Mouse (Mus musculus): ENCODE measurements around the gene Rwdd3.

The Rwdd3 gene

DNA sequence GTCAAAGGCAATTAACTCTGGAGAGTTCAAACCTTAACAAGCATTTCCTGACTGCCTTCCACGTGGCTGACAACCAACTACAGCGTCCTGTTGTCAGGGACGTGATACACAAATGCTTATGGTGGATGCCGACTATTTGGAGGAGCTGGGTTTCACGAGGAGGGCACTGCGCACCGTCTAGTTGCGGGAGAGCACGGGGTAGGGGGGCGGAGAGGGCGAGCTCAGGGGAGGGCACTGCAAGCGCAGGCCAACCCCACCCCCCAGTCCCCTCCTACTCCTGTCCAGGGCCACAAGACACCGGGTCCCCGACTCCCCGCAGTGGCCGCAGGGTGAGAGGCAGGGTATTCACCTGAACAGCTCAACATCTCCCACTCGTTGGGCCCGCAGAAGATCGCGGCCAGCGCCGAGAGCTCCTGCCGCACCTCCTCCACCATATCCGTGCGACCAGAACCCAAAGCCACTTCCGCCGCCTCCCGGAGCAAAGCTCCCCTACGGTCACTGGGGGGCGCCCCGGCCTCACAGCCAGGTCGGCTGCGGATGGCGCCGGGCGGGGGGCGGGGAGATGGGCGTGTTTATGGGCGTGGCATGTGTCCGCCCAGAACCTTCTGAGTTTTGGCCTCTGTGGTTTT is at the start of gene Rwdd3:
Gene Rwdd3, minus strand, starts transcription at position 453 of the 629 bp plus-strand sequence.
- peak; percentile 99 for DNase-seq

GRCm38 (mm10) chr3:121217011-121217410 is 45.5 kb upstream of the Rwdd3 start:
- no peak for DNase-seq

DNA sequence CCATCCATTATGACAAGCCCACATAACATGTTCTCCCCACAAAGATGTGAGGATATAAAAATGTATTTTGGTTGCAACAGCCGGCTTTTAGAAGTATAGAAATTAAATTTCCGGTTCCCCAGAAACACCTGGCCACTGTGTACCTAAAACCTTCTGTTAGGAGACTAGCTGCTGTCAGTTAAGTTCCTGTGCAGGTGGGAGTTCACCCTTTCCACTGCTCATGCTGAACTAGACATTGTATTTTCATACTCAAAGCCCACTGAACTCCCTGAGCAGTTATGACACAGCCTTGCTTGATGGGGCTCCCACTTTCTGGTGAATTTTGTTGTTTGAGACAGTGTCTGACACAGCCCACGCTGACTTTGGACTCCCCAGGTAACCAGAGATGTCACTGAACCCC is 42.0 kb upstream of the Rwdd3 start:
- no peak for DNase-seq

DNA sequence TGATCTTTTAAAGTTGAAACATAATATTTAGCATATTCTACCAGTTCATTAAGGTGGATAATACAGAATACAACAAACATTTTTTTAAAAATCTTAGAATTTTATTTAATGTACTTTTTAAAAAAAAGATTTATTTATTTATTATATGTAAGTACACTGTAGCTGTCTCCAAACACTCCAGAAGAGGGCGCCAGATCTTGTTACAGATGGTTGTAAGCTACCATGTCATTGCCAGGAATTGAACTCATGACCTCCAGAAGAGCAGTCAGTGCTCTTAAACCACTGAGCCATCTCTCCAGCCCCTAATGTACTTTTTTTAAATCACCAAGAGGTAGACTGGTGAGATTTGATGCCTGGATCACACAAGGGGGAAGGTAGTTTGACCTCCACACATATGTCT is 40.7 kb upstream of the Rwdd3 start:
- no peak for DNase-seq

GRCm38 (mm10) chr3:121208994-121209393 is 37.5 kb upstream of the Rwdd3 start:
- DNase-seq, result peak; percentile 74

GRCm38 (mm10) chr3:121206202-121206882 is 34.8 kb upstream of the Rwdd3 start:
- no peak for DNase-seq

- no peak for DNase-seq
Observed at GRCm38 (mm10) chr3:121202638-121203037, 31.1 kb upstream of the Rwdd3 start.

DNA sequence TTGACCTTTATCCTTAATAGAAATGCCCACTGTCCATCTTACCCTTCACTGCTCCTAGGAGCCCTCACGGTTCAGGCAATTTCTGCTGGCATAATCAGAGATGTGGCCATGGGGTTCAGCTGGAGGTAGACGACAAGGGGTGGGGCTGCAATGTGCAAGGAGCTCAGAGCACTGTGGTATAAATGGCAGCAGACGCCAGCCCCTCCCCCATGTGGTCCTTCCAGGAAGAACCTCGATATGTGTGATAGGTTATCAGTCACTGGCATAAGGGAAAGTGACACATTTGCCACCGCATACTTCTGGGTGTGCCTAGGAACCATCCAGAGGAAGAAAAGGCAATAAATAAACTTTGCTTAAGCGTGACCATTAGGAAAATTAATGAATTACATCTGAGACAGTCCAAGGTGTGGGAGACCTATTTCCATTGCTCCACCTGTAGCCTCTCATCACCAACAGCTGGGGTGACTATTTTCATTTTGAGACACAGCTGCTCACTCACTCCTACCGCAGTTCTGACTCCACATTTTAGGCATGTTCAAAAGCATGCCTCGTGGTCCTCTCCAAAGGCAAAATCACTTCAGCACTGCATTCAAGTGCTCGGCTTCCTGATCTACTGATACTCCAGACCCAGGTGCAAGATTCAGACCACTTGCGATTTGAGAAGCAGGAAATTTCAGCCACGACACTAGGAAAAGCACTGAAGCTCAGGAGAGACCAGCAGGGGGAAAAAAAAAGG is 29.7 kb upstream of the Rwdd3 start:
- DNase-seq, result peak; percentile 72

GRCm38 (mm10) chr3:121189199-121189598 is 17.7 kb upstream of the Rwdd3 start:
- no peak for DNase-seq

DNA sequence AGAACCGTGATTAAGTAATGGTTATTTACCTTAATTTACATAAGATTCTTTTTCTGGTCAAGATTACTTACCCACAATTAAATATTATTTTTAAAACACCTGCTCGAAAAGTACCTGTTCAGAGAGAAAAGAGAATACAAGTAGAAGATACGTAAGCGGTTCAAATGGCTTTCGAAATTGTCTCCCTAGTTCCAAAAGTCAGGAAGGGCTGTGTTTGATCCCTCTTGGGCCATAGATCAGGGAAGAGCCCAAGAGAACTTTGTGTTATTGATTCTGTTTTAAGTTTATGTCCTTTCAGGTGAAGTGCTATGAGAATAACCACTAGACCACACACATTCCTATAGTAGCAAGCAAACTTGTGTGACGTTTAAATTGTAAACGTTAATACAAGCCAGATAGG is 16.0 kb upstream of the Rwdd3 start:
- DNase-seq, result no peak

DNA sequence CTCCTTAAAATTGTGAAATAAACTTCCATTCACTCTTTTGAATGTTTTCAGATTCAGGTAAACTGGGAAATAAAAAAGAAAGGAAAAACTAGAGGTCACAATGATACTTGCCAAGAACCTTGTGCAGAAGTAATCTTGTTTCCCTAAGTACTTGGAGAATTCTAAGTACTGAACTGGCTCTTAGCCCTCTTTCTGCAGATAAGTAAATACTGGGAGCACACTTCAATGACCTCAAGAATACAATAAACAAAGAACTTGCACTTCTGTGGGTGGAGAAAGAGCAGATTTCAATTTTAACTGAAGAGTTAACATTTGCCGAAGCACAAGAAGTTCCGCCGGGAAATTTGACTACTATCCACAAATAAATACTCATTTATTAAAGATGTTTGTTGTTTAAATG is 15.4 kb upstream of the Rwdd3 start:
- DNase-seq, result peak; percentile 30

DNA sequence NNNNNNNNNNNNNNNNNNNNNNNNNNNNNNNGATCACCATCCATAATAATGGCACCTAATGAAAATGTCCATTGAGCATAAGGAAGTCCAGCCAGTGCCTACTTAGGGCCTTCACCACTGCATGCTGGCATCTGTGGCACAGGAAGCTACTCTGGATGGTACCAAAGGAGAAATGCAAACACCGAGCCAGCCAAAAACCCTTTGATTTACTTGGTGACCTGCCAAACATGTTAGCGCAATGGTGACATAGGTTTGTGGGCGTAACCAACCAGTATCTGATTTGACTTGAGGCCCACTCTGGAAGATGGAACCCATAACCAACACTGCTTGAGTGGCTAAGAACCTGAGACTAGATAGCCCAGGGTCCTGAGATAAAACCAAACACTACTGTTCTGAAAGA is 13.7 kb upstream of the Rwdd3 start:
- DNase-seq, result peak; percentile 66

DNA sequence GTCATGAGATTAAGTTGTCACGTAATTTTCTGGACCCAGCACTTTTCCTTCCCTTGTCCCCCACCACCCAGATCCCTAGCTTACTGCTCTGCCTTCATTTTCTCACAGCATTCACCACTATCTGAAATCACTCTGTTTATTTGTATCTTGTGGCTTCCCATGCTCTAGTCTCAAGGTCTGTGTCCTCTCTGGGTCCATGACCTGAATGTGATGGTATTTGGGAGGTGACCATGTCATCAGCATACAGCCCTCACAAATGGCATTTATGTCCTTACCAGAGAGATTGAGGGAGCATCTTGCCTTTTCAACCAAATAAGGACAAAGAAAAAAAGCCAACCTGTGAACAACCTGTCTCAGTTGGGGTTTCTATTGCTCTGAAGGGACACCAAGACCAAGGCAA is 4.5 kb upstream of the Rwdd3 start:
- peak; percentile 55 for DNase-seq

DNA sequence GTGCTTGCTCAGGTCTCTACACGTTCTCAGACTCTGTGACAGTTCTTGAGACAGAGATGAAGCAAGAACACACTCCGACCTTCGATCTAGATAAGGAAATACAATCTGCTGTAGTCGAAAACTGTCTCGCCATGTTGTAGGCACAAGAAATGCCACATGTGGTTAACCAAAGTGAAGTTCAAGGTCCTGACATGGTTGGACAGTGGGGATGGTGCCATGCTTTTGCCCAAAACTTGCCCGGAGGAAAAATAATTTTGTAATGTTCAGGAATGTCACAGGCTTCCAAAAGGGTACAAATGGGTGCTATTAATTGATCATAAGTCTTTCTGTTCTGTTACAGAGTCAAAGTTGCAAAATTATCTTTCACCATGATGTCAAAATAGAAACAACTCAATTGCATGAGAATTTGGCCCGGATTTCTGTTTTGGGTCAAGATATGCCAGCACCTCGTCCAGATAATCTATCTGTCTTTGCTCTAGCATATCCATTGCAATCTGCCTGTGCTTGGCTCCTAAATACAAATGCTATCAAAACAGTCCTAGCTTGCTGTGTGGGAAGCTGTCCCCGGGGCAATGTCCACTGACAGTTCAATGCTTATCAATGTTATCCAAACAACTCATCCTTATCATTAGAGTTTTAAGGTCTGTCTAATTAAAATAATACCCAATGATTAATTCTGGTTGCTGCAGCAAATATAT is 2.9 kb upstream of the Rwdd3 start:
- DNase-seq, result peak; percentile 46

DNA sequence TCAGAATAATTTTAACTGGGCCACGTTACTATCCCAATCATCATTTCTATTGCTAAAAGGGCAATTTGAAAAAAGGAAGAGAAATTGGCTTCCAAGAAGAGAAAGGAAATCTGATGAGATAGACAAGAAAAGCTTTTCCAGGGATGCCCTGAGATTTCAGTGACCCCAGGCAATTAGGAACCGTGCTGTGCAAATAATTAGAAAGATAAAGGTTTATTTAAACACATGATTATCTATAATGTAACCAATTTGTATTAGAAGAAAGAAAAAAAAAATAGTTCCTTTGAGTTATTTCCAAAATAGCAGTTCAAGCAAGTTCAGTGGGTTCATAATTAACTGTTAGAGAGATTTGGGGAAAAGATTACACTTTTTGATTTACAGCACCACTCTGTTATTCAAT is 1.2 kb upstream of the Rwdd3 start:
- no peak for DNase-seq

GRCm38 (mm10) chr3:121171872-121172265 is 374 bp upstream of the Rwdd3 start:
- no peak for DNase-seq

GRCm38 (mm10) chr3:121170631-121171030 is 864 bp downstream of the Rwdd3 start:
- DNase-seq, result peak; percentile 60

GRCm38 (mm10) chr3:121169092-121169942 is 2.2 kb downstream of the Rwdd3 start:
- DNase-seq, result peak; percentile 27

DNA sequence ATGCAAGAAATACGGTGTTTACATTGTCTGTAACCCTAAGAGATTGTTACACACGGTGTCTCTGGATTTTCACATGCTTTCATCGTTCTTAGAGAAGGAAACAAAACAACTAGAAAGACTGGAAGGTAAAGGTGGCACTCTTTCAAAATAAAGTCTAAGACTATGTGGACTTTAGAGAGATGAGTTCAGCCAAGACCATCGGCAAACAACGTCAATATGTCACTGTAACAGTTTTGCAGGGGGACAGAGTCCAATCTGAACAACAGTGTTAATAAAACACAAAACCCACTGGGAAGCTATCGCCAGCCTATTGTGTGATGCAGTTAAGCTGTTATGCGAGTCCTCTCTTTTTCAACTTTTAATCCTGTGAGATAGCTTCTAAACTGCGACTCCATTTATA is 2.9 kb downstream of the Rwdd3 start:
- DNase-seq, result peak; percentile 3

DNA sequence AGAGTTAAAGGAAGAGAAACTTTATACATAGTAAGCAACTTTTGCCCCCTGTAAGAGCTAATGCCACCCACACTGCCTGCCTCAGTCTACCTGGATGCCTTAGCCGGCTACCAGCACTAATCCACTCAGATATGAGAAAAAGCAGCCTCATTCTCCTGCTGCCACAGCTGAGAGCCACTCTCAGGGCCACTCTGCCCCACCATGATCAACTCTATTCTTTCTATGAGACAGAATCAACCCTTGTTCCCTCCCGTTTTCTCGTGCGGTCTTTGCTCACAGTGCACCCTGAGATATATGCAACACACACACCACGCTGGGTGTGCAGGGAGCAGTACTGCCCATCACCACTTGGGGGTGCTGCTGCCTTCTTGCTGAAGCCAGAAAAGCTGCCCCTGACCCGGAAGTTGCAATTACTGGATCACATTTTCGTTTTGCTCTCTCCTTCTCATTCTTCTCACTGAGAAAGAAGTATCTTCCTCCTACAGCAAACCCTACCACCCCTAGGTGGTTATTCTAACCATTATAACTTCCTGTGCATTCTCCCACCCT is 8.2 kb downstream of the Rwdd3 start:
- DNase-seq, result peak; percentile 91

- peak; percentile 30 for DNase-seq
Observed at GRCm38 (mm10) chr3:121161661-121162060, 9.8 kb downstream of the Rwdd3 start.

DNA sequence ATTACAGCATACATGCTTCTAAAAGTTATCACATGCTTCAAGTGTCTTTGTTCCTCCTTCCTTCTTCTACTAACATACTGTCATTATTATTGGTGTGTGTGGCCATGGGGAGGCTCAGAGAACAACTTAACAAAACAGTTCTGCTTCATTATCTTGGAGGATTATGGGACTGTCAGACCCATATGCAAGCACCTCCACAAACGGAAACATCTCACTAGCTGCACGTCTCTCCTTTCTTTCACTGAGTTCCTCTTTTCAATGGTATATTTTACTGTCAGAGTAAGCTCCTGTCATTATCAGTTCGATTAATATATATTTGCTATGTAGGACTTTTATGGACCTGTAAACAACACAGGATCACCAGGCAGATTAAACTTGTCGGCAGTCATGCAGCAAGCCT is 11.1 kb downstream of the Rwdd3 start:
- DNase-seq, result peak; percentile 36

All from heart, adult 11 months (tissue).